Mouse (Mus musculus): Measurements from ENCODE around the gene Trpm7.

DNA sequence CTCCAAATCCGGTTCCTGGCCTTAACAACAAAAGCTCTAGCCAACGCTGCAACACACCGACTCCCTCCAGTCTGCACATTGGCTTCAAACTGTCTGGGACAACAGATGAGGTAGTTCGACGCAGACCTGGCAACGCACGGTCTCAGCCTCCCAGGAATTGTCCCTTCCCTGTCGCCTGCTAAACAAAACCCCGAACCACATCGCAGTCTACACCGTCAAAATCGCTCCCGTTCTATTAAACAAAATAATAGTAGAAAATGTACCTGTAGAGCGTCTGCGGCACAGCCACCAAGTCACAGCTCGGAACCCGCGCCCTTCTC is 554 bp downstream of the Trpm7 start:
- no peak for TF ChIP-seq CTCF (IDR thresholded peaks at IDR 0.05; ENCODE audit: control insufficient read depth, insufficient read depth, insufficient read length)
- no peak for TF ChIP-seq MYOD1 (IDR thresholded peaks at IDR 0.05; ENCODE audit: control insufficient read depth, insufficient read length, low read depth)
